Mouse (Mus musculus) ES-Bruce4 (cell line): ENCODE results near the gene Fyn. TPM values are rescaled to one million over a fixed set of nuclear protein-coding genes. Genes with fewer than 3 reads are reported as not detected.

Experiments
- H3K27ac ChIP-seq: 2 replicates; pipeline ENCODE4 v1.5.1; 2012; ENCODE audit warnings: low read length, inconsistent platforms; ENCODE audit not compliant: insufficient read depth
- H3K27me3 ChIP-seq: 2 replicates; pipeline ENCODE4 v1.6.1; 2012; ENCODE audit warnings: mild to moderate bottlenecking, low read length, inconsistent platforms; ENCODE audit not compliant: control insufficient read depth, poor library complexity, insufficient read depth, severe bottlenecking
- H3K36me3 ChIP-seq: 2 replicates; pipeline ENCODE4 v1.6.1; 2012; ENCODE audit warnings: inconsistent platforms, mild to moderate bottlenecking, low read length, moderate library complexity; ENCODE audit not compliant: control insufficient read depth, poor library complexity, insufficient read depth, severe bottlenecking
- H3K4me1 ChIP-seq: one replicate; pipeline ENCODE4 v1.8.1; 2011; ENCODE audit warnings: low read length; ENCODE audit not compliant: control insufficient read depth, insufficient read depth
- H3K4me3 ChIP-seq: 2 replicates; pipeline ENCODE4 v1.5.1; 2011; ENCODE audit warnings: low read depth, mild to moderate bottlenecking, low read length
- H3K9ac ChIP-seq: 2 replicates; pipeline ENCODE4 v1.6.1; 2012; ENCODE audit warnings: low read depth, mild to moderate bottlenecking, inconsistent platforms; ENCODE audit not compliant: poor library complexity, severe bottlenecking
- H3K9me3 ChIP-seq: replicated peaks from 2 replicates; pipeline ENCODE4 v1.6.1; 2012; ENCODE audit warnings: mild to moderate bottlenecking, low read length, inconsistent platforms; ENCODE audit not compliant: control insufficient read depth, poor library complexity, insufficient read depth, severe bottlenecking
- CTCF ChIP-seq: IDR thresholded peaks from one replicate; pipeline ENCODE4 v1.8.1; 2011; ENCODE audit warnings: low read depth, low read length
- EP300 ChIP-seq: IDR thresholded peaks from 2 replicates; pipeline ENCODE4 v1.6.1; 2011; ENCODE audit warnings: low read depth, low read length; ENCODE audit not compliant: insufficient read depth
- POLR2A ChIP-seq: IDR thresholded peaks from one replicate; pipeline ENCODE4 v1.8.1; 2011; ENCODE audit warnings: low read length; ENCODE audit not compliant: insufficient read depth
- polyA plus RNA-seq: library from polyadenylated mRNA; stranded (reverse); fragments of >200 nt; gene quantifications from 2 replicates; pipeline ENCODE4 v1.2.4, GENCODE M21; 2011; ENCODE audit warnings: low read depth; ENCODE audit not compliant: missing spikeins, insufficient read depth, insufficient read length

Gene Fyn
- polyA plus RNA-seq, 1 experiment, result 19.1 TPM

- H3K9me3 ChIP-seq, result no peaks in the 10 kb centered on the region
- no peak overlapping the region for H3K27ac ChIP-seq
- no peaks in the 10 kb centered on the region for H3K36me3 ChIP-seq
- no peaks in the 10 kb centered on the region for H3K4me1 ChIP-seq
- no peak overlapping the region for H3K4me3 ChIP-seq
- TF ChIP-seq POLR2A (no peak), EP300 (no peak), CTCF (no peak)
- H3K27me3 ChIP-seq, result no peaks in the 10 kb centered on the region
- H3K9ac ChIP-seq, result no peak overlapping the region
These were observed 172.8 kb downstream of the Fyn start for GRCm38 (mm10) chr10:39541451-39541874.

- no peaks in the 10 kb centered on the region for H3K27me3 ChIP-seq
- no peak overlapping the region for H3K4me3 ChIP-seq
- H3K9ac ChIP-seq, result no peak overlapping the region
- no peak overlapping the region for H3K27ac ChIP-seq
- H3K36me3 ChIP-seq, result no peaks in the 10 kb centered on the region
- H3K9me3 ChIP-seq, result no peaks in the 10 kb centered on the region
- no peak for TF ChIP-seq EP300
- no peak for TF ChIP-seq POLR2A
- no peak for TF ChIP-seq CTCF
- H3K4me1 ChIP-seq, result no peaks in the 10 kb centered on the region
These were observed 173.4 kb downstream of the Fyn start for GRCm38 (mm10) chr10:39541951-39542521.

DNA sequence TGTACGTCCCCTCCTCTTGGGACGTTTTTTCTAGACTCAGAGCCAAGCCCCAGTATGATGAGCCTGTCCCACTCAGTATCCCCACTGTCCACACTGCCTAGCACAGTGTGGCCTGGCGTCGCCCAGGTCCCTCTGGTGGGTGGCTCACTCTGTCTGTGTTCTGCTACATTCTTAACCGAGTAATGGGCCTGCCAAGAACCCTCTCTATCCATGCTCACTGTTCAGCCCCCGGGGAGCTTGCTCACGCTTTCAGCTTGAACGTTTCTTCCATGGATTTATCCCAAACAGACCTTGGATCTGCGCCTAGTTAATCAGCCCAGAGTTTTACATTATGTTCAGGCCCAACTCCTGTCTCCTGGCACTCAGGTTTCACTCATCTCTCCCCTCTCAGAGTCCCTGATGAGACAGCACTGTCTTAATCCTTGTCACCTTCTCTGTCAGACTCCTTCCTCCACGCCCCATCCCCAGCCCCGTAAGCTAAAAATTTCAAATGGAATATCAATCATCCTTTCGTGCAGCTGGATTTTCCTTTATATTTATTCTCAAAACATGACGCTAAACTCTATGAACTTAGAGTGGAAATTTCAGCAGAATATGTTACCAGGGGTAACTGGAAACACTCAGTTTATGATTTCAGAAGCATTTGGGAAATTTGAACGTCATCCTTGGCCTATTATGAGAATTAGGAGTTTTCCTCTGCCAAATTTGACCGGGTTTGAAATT, 174.0 kb downstream of the Fyn start:
- TF ChIP-seq POLR2A (no peak), CTCF (no peak), EP300 (no peak)
- Histone ChIP-seq H3K4me3 (no peak overlapping the region), H3K27me3 (no peaks in the 10 kb centered on the region), H3K9me3 (no peaks in the 10 kb centered on the region), H3K36me3 (no peaks in the 10 kb centered on the region), H3K4me1 (no peaks in the 10 kb centered on the region), H3K27ac (no peak overlapping the region), H3K9ac (no peak overlapping the region)

DNA sequence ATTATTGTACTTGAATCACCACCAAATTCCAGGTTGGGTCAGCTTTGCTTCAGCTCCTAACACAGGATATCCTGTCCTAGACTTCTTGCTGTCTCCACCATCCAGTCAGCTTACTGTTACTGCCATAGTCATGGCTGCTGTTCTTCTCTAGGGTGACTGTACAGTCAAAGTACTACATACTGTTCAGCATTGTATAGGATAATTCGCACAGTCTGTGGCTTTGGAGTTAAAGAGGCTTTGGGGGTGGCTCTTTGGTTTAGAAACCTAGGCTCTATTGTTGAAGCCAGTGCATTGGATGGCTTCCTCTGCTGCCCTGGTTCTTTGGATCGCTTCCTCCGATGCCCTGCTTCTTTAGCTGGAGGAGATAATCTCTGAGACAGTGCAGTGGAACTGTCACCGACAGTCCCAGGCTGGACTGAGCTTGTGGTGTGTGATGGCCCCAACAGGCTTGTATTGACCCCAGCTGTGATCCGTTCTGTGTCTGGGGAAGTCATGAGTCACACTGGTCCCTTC, 174.7 kb downstream of the Fyn start:
- Histone ChIP-seq H3K27ac (no peak overlapping the region), H3K9ac (no peak overlapping the region), H3K9me3 (no peaks in the 10 kb centered on the region), H3K36me3 (no peaks in the 10 kb centered on the region), H3K4me1 (no peaks in the 10 kb centered on the region), H3K27me3 (no peaks in the 10 kb centered on the region), H3K4me3 (no peak overlapping the region)
- TF ChIP-seq EP300 (no peak), POLR2A (no peak), CTCF (no peak)

DNA sequence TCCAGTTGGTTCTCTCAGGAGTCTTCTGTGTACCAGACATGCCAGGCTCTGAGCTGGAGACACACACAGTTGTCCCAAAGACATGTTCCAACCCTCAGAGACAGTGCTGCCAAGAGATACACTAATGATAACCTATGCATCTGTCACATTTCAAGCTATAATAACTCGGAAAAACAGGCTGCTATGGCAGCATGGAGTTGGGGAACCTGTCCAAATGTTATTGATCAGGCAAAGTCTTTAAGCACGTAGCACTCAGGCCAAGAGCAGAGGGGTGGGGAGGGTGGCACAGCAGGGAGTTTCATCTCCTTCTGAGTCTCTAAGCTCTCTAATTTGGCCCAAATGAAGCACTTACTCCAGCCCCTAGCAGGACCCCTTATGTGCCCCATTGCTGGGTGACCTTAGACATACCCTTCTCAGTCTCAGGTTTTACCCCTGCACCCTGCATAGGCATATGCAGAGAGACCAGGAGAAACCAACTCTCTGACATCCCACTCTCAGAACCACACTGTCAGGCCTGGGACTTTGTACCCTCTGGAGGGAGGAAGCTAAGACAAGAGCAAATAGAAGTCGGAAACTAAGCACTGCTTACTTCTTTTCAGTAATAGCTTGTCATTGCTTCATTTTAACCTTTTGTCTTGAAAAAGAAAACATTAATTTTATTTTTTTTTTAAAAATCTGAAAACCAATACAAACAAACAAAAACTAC, 178.9 kb downstream of the Fyn start:
- TF ChIP-seq CTCF (no peak), EP300 (no peak), POLR2A (no peak)
- Histone ChIP-seq H3K27me3 (no peaks in the 10 kb centered on the region), H3K4me1 (peaks cover 3% of the 10 kb centered on the region), H3K9ac (no peak overlapping the region), H3K9me3 (no peaks in the 10 kb centered on the region), H3K27ac (no peak overlapping the region), H3K4me3 (no peak overlapping the region), H3K36me3 (no peaks in the 10 kb centered on the region)

- no peaks in the 10 kb centered on the region for H3K27me3 ChIP-seq
- no peak overlapping the region for H3K9ac ChIP-seq
- no peak overlapping the region for H3K4me3 ChIP-seq
- no peaks in the 10 kb centered on the region for H3K9me3 ChIP-seq
- peaks cover 5% of the 10 kb centered on the region for H3K4me1 ChIP-seq
- no peak overlapping the region for H3K27ac ChIP-seq
- no peaks in the 10 kb centered on the region for H3K36me3 ChIP-seq
- TF ChIP-seq EP300, result no peak
- TF ChIP-seq CTCF, result no peak
- TF ChIP-seq POLR2A, result no peak
These were observed 182.1 kb downstream of the Fyn start for GRCm38 (mm10) chr10:39550791-39551190.
